Mouse (Mus musculus): Measurements from ENCODE around the gene Cfap43. TPM values are rescaled to one million over a fixed set of nuclear protein-coding genes. Genes with fewer than 3 reads are reported as not detected.

Cfap43 gene
- total RNA-seq, 2 experiments from 2014 or later = 0.34 to 1.2 TPM

GRCm38 (mm10) chr19:47918455-47919101, 509 bp downstream of the Cfap43 start:
- DNase-seq (ENCODE audit: low spot score in 2 of 2) = no peak
- intact Hi-C loops (cut with DNase I) = loop anchor here (5.0 kb wide), 1 partner anchor 36 kb away; no protein-coding TSS in a partner anchor

GRCm38 (mm10) chr19:47918016-47918415, 1.1 kb downstream of the Cfap43 start:
- no peak for DNase-seq (ENCODE audit: low spot score in 2 of 2)
- intact Hi-C loops (cut with DNase I) = loop anchor here (5.0 kb wide), 1 partner anchor 36 kb away; no protein-coding TSS in a partner anchor

GRCm38 (mm10) chr19:47917396-47917795, 1.7 kb downstream of the Cfap43 start:
- no peak for DNase-seq (ENCODE audit: low spot score in 2 of 2)
- intact Hi-C loops (cut with DNase I) = loop anchor here (5.0 kb wide), 1 partner anchor 35 kb away; no protein-coding TSS in a partner anchor

GRCm38 (mm10) chr19:47915251-47915650, 3.8 kb downstream of the Cfap43 start:
- intact Hi-C loops (cut with DNase I) = loop anchor here (5.0 kb wide), 1 partner anchor 33 kb away; no protein-coding TSS in a partner anchor
- no peak for DNase-seq (ENCODE audit: low spot score in 2 of 2)

GRCm38 (mm10) chr19:47914191-47914590, 4.9 kb downstream of the Cfap43 start:
- no peak for DNase-seq (ENCODE audit: low spot score in 2 of 2)
- intact Hi-C loops (cut with DNase I) = no loop called here

- intact Hi-C loops (cut with DNase I) = no loop called here
- no peak for DNase-seq (ENCODE audit: low spot score in 2 of 2)
Measured at GRCm38 (mm10) chr19:47913344-47913743, 5.7 kb downstream of the Cfap43 start.

- no peak for DNase-seq (ENCODE audit: low spot score in 2 of 2)
- intact Hi-C loops (cut with DNase I) = no loop called here
Measured at GRCm38 (mm10) chr19:47910751-47911150, 8.3 kb downstream of the Cfap43 start.

GRCm38 (mm10) chr19:47910117-47910618, 8.9 kb downstream of the Cfap43 start:
- intact Hi-C loops (cut with DNase I) = no loop called here
- DNase-seq (ENCODE audit: low spot score in 2 of 2) = no peak

- intact Hi-C loops (cut with DNase I) = no loop called here
- no peak for DNase-seq (ENCODE audit: low spot score in 2 of 2)
Measured at GRCm38 (mm10) chr19:47909387-47910116, 9.5 kb downstream of the Cfap43 start.

GRCm38 (mm10) chr19:47908961-47909371, 10.1 kb downstream of the Cfap43 start:
- DNase-seq (ENCODE audit: low spot score in 2 of 2) = no peak
- intact Hi-C loops (cut with DNase I) = no loop called here

GRCm38 (mm10) chr19:47907596-47907995, 11.5 kb downstream of the Cfap43 start:
- intact Hi-C loops (cut with DNase I) = no loop called here
- DNase-seq (ENCODE audit: low spot score in 2 of 2) = no peak

- DNase-seq (ENCODE audit: low spot score in 2 of 2) = no peak
- intact Hi-C loops (cut with DNase I) = no loop called here
Measured at GRCm38 (mm10) chr19:47905603-47906002, 13.5 kb downstream of the Cfap43 start.

- DNase-seq (ENCODE audit: low spot score in 2 of 2) = no peak
- intact Hi-C loops (cut with DNase I) = no loop called here
Measured at GRCm38 (mm10) chr19:47905081-47905480, 14.0 kb downstream of the Cfap43 start.

- DNase-seq (ENCODE audit: low spot score in 2 of 2) = no peak
- intact Hi-C loops (cut with DNase I) = no loop called here
Measured at GRCm38 (mm10) chr19:47903679-47904078, 15.4 kb downstream of the Cfap43 start.

- intact Hi-C loops (cut with DNase I) = no loop called here
- DNase-seq (ENCODE audit: low spot score in 2 of 2) = no peak
Measured at GRCm38 (mm10) chr19:47902316-47903201, 16.5 kb downstream of the Cfap43 start.

GRCm38 (mm10) chr19:47900558-47900957, 18.5 kb downstream of the Cfap43 start:
- DNase-seq (ENCODE audit: low spot score in 2 of 2) = no peak
- intact Hi-C loops (cut with DNase I) = no loop called here

GRCm38 (mm10) chr19:47900012-47900411, 19.1 kb downstream of the Cfap43 start:
- DNase-seq (ENCODE audit: low spot score in 2 of 2) = no peak
- intact Hi-C loops (cut with DNase I) = no loop called here

GRCm38 (mm10) chr19:47898472-47899079, 20.5 kb downstream of the Cfap43 start:
- intact Hi-C loops (cut with DNase I) = no loop called here
- DNase-seq (ENCODE audit: low spot score in 2 of 2) = no peak

GRCm38 (mm10) chr19:47893092-47893491, 26.0 kb downstream of the Cfap43 start:
- intact Hi-C loops (cut with DNase I) = no loop called here
- no peak for DNase-seq (ENCODE audit: low spot score in 2 of 2)

Data from left cerebral cortex, postnatal 14 days (tissue).